Mouse (Mus musculus): ENCODE data around the gene Dusp27.
"Not testable (repeated sequence)": the region's sequence is repeated elsewhere in the genome, so short reads cannot be mapped to it uniquely, and the experiment has no call there.

Gene Dusp27

GRCm38 (mm10) chr1:166142369-166142768 lies 14.6 kb upstream of the Dusp27 start:
- DNase-seq (ENCODE audit: low spot score in 2 of 2) = no peak

- not testable (repeated sequence) for DNase-seq (ENCODE audit: low spot score in 2 of 2)
Measured at GRCm38 (mm10) chr1:166141868-166142267, 14.1 kb upstream of the Dusp27 start.

GRCm38 (mm10) chr1:166139620-166140184 lies 12.0 kb upstream of the Dusp27 start:
- DNase-seq (ENCODE audit: low spot score in 2 of 2) = no peak

- no peak for DNase-seq (ENCODE audit: low spot score in 2 of 2)
Measured at GRCm38 (mm10) chr1:166139113-166139512, 11.4 kb upstream of the Dusp27 start.

- peak in 1 of 2 experiments; percentile 22 for DNase-seq (ENCODE audit: low spot score in 2 of 2)
Measured at GRCm38 (mm10) chr1:166138136-166138535, 10.4 kb upstream of the Dusp27 start.

DNA sequence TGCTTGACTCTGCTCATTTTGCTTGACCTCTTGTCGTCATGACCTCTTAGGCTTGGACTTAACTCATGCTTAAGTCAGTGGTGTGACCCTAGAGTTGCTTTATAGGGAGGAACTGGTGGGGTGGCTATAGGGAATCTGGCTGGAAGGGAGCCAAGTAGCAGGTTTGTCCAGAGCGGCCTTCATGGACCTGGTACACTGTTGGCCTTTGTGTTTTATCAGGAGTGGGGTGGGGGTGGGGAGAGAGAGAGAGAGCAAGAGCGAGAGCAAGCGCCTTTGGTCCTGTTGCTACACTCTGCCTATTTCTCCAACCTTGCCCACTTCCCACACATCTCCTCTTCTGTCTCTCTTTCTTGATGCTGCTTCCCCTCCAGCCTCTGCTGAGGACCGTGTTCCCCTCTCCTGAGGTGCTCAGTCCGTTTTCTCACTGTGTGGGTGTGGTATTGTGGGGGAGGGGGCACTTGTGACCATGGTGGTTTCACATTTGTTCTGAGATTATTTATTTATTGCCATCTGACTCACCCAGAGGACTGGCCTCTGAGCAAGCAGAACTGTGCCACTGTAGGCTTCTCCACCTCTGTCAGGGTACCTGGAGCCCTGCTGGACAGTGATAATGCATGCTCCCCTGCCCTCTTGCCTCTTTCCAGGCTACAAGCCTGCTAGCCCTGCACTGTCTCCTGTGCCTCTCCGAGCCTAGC lies 9.7 kb upstream of the Dusp27 start:
- DNase-seq (ENCODE audit: low spot score in 2 of 2) = no peak

- DNase-seq (ENCODE audit: low spot score in 2 of 2) = no peak
Measured at GRCm38 (mm10) chr1:166135091-166135740, 7.5 kb upstream of the Dusp27 start.

DNA sequence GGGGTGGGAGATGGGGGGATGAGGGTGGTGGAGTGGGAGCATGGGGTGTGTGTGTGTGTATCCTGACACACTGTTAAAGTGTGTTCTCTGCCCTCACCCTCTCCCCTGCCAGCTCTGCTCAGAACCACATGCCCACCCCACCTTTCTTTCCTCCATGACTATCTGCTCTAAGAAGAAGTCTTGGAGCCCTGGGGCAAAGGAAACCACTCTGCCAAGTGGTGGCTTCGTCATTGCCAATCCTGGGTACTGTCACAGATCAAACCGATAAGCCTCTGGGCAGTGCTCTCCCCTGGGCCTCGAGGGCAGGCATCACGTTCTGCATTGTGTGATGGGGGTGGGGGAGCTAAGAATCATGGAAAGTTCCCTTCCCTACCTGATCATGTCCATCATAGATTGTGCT lies 4.6 kb upstream of the Dusp27 start:
- DNase-seq (ENCODE audit: low spot score in 2 of 2) = no peak

- DNase-seq (ENCODE audit: low spot score in 2 of 2) = no peak
Measured at GRCm38 (mm10) chr1:166130224-166130860, 2.6 kb upstream of the Dusp27 start, which contains the start of gene Gpa33. TSS of gene Gpa33 (plus strand) at chr1:166130238.

GRCm38 (mm10) chr1:166128551-166128950 lies 829 bp upstream of the Dusp27 start:
- DNase-seq (ENCODE audit: low spot score in 2 of 2) = peak; percentile 25 to 39

DNA sequence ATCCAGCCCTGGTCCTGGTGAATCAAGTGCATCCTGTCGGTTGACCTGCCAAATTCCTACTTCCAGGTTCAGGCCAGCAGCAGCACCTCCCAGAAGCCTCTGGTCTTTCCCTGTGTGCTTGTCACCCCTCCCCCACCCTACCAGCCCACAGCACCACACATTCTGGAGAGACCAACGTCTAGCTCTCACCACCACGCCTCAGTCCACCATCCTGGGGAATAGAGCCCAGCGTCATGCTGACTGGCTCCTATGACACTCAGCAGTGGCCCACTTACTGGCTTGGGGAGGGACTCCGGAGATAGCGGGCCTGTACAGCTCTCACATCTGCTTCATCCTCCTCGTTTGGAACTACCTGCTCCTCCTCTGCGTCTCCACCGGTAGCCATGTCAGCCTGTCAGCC lies 927 bp downstream of the Dusp27 start:
- peak; percentile 14 to 31 for DNase-seq (ENCODE audit: low spot score in 2 of 2)

DNA sequence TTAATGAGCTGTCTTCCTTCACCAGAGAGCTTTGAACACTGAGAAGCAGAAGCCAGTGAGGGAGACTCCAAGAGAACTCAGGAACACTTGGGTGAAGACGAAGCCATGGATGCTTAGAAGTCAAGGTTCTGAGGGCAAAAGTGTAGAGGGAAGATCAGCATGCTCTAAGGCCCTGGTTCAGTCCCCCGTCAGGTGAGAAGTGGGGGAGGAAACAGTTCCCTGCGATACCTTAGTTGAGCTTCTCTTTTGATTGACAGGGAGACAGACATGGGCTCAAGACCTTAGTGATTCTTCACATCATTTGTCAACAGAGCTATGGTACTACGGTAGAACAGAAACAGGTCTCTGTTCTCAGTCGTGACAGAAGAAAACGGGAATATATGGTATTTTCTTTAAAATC lies 1.4 kb downstream of the Dusp27 start:
- DNase-seq (ENCODE audit: low spot score in 2 of 2) = no peak

GRCm38 (mm10) chr1:166124932-166125593 lies 2.7 kb downstream of the Dusp27 start:
- no peak for DNase-seq (ENCODE audit: low spot score in 2 of 2)

DNA sequence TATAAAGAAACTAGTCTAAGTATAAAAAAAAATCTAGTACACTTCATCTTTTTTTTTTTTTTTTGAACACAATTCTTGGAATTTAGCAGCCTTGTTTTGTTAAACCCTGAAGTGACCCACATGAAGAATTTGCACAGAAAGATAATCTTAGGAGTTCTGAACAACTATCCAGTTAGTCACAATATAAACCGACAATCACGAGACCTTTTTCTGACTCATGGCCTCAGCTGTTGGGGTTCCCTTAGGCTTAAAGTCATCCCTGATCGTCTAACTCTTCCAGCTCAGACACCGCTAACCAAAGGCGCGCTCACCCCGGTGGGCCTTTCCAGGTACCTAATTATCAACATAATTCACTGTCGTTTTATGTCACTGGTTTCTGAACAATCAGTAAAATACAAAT lies 4.0 kb downstream of the Dusp27 start:
- no peak for DNase-seq (ENCODE audit: low spot score in 2 of 2)

DNA sequence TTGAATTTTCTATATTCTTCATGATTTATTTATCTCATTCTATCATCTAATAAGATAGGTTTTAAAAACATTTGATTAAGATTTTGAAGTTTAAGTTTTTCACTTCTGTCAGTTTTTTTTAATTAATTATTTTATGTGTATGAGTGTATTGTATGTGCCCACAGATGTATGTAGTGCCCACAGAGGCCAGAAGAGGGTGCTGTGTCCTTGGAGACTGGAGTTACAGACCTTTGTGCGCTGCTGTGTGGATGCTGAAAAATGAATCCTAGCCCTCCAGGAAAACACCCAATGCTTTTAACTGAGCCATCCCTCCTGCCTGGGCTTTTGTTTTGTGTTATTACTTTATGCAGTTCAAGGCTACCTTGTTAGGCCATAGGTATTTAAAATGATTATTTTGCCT lies 4.7 kb downstream of the Dusp27 start:
- DNase-seq (ENCODE audit: low spot score in 2 of 2) = no peak

- no peak for DNase-seq (ENCODE audit: low spot score in 2 of 2)
Measured at GRCm38 (mm10) chr1:166122114-166122513, 5.6 kb downstream of the Dusp27 start.

- DNase-seq (ENCODE audit: low spot score in 2 of 2) = no peak
Measured at GRCm38 (mm10) chr1:166117866-166118639, 9.7 kb downstream of the Dusp27 start.

- DNase-seq (ENCODE audit: low spot score in 2 of 2) = no peak
Measured at GRCm38 (mm10) chr1:166115719-166116118, 12.0 kb downstream of the Dusp27 start.

GRCm38 (mm10) chr1:166114986-166115385 lies 12.7 kb downstream of the Dusp27 start:
- no peak for DNase-seq (ENCODE audit: low spot score in 2 of 2)

- DNase-seq (ENCODE audit: low spot score in 2 of 2) = no peak
Measured at GRCm38 (mm10) chr1:166105464-166105863, 22.3 kb downstream of the Dusp27 start.

DNA sequence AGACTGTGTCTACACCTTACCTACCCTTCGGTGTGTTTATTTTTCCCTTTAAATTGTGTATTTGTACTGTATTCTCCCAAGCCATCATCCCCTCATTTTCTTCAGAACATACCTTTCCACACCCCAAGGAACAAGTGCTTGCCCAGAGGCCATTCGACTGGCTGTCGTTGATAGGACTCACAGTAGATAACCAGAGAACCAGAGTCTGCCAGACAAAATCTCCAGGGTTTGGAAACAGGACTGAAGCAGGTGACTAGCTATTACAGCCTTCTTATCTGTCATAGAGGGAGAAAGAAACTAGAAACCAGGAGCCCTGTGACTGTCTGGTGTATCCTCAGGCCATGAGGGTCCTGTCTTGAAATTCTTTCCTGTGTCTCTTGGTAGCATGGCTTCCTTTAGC lies 22.9 kb downstream of the Dusp27 start:
- DNase-seq (ENCODE audit: low spot score in 2 of 2) = no peak
